Mouse (Mus musculus) central nervous system, embryonic 14 days (tissue): ENCODE results near the gene Stard9. TPM values are rescaled to one million over a fixed set of nuclear protein-coding genes. Genes with fewer than 3 reads are reported as not detected.

ENCODE experiments used
- polyA plus RNA-seq: library from polyadenylated mRNA; depleted of rRNA; stranded (reverse); fragments of >200 nt; gene quantifications from 2 replicates; pipeline ENCODE4 v1.2.3, GENCODE M21; 2012; rRNA removed

The Stard9 gene
- 13.9 and 16.5 TPM in 2 replicates for polyA plus RNA-seq

DNA sequence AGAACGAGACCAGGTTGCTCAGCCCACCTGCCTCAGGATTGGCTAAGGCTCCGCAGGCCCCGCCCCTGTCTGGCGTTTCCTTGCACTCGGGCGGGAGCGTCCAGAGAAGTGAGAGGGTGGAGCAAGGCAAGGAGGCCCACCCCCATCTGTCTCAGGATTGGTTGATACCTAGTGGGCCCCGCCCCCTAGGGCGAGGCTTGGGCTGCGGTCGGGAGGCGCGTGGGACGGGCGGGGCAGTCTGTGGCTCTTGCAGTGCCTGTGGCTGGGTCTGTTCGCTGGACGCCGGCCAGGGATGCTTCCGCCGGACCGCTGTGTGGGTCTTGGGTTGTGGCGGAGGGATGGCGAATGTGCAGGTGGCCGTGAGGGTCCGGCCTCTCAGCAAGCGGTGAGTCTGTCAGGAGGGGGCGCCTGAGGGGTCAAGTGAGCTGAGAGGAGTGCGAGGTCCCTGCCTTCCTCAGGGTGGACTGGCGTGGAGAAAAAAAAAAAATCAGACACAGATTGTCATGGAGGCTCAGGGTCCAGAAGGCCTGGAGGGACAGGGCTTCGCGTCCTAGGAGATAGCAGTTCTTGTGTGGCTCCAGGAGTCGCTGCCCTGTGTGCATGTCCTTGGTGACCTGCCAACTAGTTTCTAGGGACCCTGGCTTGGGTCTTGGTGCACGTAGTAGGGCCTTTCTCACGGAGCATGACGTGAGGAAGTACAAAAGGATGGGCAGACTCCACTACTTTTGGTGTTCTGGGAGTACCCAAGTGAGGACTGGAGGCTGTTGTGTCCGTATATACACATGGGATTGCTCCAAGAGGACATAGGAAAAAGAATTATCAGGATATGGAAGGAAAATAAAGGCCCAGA, at the start of gene Stard9:
Gene Stard9, plus strand, starts transcription at position 236 of the 850 bp plus-strand sequence.

DNA sequence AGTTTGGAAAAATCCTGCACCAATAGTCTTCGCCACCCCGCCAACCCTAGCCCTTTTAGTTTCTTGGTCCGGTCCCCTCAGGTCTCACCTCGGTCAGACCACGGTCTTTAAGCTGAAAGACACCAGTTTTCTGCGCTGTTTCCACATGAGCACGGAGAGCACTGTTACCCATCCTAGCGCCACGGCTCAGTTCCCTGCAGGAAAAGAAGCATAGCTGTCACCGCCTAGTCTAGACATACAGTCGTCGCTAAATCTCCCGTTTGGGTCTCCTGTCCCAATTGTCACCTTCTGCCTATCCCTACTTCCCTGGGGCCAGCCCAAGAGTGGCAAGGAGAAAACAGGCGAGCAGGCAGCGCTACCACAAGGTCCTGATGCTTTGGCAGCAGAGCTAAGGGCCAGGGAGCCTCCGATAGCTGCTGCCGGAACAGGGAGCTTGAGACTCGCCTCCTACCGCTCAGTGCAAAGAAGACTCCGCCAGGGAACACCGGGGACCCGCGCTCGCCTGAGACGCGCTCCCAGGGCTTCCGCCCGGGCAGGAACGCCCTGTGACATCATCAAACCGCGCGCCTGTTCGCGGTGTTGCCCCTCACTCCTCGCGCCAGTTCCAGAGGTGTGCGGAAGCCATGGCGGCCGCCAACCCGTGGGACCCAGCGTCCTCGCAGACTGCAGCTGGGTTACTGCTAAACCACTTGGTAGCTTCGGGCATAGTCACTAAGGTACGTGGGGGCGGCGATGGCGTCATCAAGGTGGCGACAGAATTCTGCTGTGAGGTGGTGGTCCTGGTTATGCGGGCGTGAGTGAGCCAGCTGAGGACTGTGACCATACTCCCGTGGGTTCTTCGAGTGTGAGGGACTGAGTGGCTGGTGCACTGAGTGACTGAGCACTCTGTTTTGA, 19.8 kb upstream of the Stard9 start, which contains the start of the genes Haus2 and Lrrc57:
Gene Haus2, plus strand, starts transcription at position 554 of the 894 bp plus-strand sequence.
Gene Lrrc57, minus strand, starts transcription at position 691 of the 894 bp plus-strand sequence.

Other genes with a start within 250 kb of the Stard9 start
- gene Ganc, start 225.2 kb upstream of the Stard9 start, polyA plus RNA-seq: 7.8 and 8.0 TPM in 2 replicates
- 20.4 and 20.5 TPM in 2 replicates for gene Tmem87a, start 225.0 kb upstream of the Stard9 start, polyA plus RNA-seq
- 1.1 and 2.1 TPM in 2 replicates for gene Capn3, start 173.1 kb upstream of the Stard9 start, polyA plus RNA-seq
- gene Zfp106, start 65.3 kb upstream of the Stard9 start, polyA plus RNA-seq: 43.1 and 44.4 TPM in 2 replicates
- 25.3 and 28.9 TPM in 2 replicates for gene Snap23, start 61.5 kb upstream of the Stard9 start, polyA plus RNA-seq
- gene Haus2, start 19.7 kb upstream of the Stard9 start, polyA plus RNA-seq: 16.7 TPM in 2 replicates
- 21.4 and 26.4 TPM in 2 replicates for gene Lrrc57, start 19.6 kb upstream of the Stard9 start, polyA plus RNA-seq
- gene Cdan1, start 221.0 kb downstream of the Stard9 start, polyA plus RNA-seq: 30.4 and 33.1 TPM in 2 replicates
- 15.1 and 17.1 TPM in 2 replicates for gene Ttbk2, start 221.5 kb downstream of the Stard9 start, polyA plus RNA-seq